Mouse (Mus musculus): ENCODE measurements at regions not wholly inside any gene's neighbourhood (a gene's known extent, or its start where the extent isn't known, plus 50 kb on each side); places are given as distances from the start of the nearest gene placed in this dataset.

- TF ChIP-seq CTCF (IDR thresholded peaks at IDR 0.05; ENCODE audit: extremely low read depth, insufficient read depth, low read length) (no peak), POLR2A (IDR thresholded peaks at IDR 0.05; ENCODE audit: extremely low read depth, insufficient read depth, low read length) (no peak)
Measured at GRCm38 (mm10) chr10:56770629-56771028, 393.5 kb downstream of the Gja1 start.
